Mouse (Mus musculus): ENCODE results near the gene Cfap157.

- TF ChIP-seq CTCF (IDR thresholded peaks at IDR 0.05; ENCODE audit: low read depth) (no peak), EP300 (IDR thresholded peaks at IDR 0.05; ENCODE audit: low read depth) (no peak)
Observed at GRCm38 (mm10) chr2:32736306-32736829, 47.9 kb downstream of the Cfap157 start.
